Mouse (Mus musculus): ENCODE measurements at regions not wholly inside any gene's neighbourhood (a gene's known extent, or its start where the extent isn't known, plus 50 kb on each side); places are given as distances from the start of the nearest gene placed in this dataset.

GRCm38 (mm10) chr15:68665331-68665730 is 2164.6 kb upstream of the Lrrc6 start:
- TF ChIP-seq CTCF (IDR thresholded peaks at IDR 0.05; ENCODE audit: borderline replicate concordance, insufficient read depth, low read length) (no peak), POLR2A (IDR thresholded peaks at IDR 0.05; ENCODE audit: low read depth, low read length) (no peak)

Measured in embryonic fibroblast, embryonic 13.5 days (primary cell).